Mouse (Mus musculus) layer of hippocampus, postnatal 14 days (tissue): ENCODE measurements at regions not wholly inside any gene's neighbourhood (a gene's known extent, or its start where the extent isn't known, plus 50 kb on each side); places are given as distances from the start of the nearest gene placed in this dataset.

ENCODE experiments used
- DNase-seq, 2 experiments: peaks; one replicate each; pipeline ENCODE4 v3.0.0; 2021 to 2022; ENCODE audit warnings: low spot score in 2 of 2, mixed read lengths in 1 of 2

GRCm38 (mm10) chr9:32049546-32049945 lies 66.4 kb upstream of the Arhgap32 start:
- no peak for DNase-seq

GRCm38 (mm10) chr9:32053886-32054615 lies 61.9 kb upstream of the Arhgap32 start:
- DNase-seq, result no peak

GRCm38 (mm10) chr9:32057427-32058115 lies 58.4 kb upstream of the Arhgap32 start:
- DNase-seq, result peak; percentile 23 to 60

GRCm38 (mm10) chr9:32062740-32063139 lies 53.2 kb upstream of the Arhgap32 start:
- no peak for DNase-seq

GRCm38 (mm10) chr9:32063541-32063940 lies 52.4 kb upstream of the Arhgap32 start:
- no peak for DNase-seq

- peak in 1 of 2 experiments; percentile 28 for DNase-seq
These were observed 51.9 kb upstream of the Arhgap32 start for GRCm38 (mm10) chr9:32064007-32064550.
